Mouse (Mus musculus) heart, adult 2 months (tissue): ENCODE data around the gene Itsn1.

Experiments used
- CTCF ChIP-seq: fragments of 200-600 bp; IDR thresholded peaks from 2 replicates; pipeline ENCODE4 v1.8.1; 2022; ENCODE audit warnings: antibody characterized with exemption, mild to moderate bottlenecking, moderate library complexity
- EP300 ChIP-seq: fragments of 200-500 bp; IDR thresholded peaks from 2 replicates; pipeline ENCODE4 v1.6.1; 2011; ENCODE audit warnings: low read depth, low read length, control low read depth; ENCODE audit not compliant: insufficient read depth

DNA sequence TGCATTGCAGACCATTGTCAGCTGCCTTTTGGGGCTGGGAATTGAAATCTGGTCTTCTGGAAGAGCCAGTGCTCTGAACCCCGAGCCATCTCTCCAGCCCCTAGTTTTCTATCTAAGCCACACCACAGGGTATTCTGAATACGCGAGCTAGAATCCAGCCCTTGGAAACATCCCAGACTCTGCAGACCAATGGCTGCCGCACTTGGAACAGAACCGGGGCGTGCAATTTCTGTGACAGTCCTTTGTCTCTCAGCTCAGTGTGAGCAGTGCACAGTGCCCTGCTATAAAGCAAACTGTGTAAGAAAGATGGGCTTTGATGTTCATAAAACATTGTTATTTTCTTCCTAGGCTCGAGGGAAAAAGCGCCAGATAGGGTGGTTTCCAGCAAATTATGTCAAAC lies 138.6 kb downstream of the Itsn1 start:
- TF ChIP-seq CTCF = no peak
- no peak for TF ChIP-seq EP300
